ENCODE assay signal across 9 mouse cellular contexts in the genomic region with DNA sequence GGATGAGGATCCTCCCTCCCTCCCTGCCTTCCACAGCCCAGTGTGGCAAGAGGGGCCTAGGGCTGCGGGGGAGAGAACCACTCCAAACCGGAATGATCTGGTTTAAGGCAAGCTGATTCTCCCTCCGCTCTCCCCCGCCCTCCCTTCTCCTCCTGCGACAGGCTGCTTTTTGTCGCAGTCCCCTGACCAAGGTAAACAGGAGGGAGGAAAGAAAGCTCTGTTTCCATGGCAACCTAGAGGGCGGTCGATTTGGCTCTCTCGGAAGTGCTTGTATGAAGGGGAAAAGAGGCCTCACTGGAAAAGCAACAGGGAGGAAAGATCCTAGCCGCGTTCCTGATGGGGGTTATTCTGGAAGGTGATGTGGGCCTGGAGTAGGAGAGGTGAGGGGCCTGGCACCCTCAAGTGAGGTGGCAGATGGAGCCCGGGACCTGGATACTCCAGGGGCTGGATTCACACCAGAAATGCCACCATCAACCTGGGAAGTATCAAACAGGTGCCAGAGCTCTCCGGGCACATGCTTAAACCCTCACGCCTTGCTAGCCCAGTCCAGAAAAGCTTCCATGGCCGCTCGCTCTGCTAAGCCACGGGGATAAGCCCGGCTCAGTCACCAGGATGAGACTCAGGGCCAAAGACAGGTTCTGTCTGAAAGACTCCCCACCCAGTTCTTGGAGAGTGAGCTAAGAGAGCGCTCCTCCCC. TPM values are rescaled to one million over a fixed set of nuclear protein-coding genes. Genes with fewer than 3 reads are reported as not detected.
DNase-seq lines count a peak whose midpoint lies in the region; ATAC-seq lines count a peak whose summit lies in the region.
"Had no signal": no experiment of that assay in that cellular context is flagged by ENCODE, and none has a peak within 500 bp of the region (broad histone marks: within the 10 kb centered on the region; RNA-seq: fewer than 3 reads in every experiment).

No protein-coding gene starts in this region.

- peak overlapping the region; percentile 81 for H3K4me2 ChIP-seq in intestine, embryonic 15.5 days (replicated peaks)

- peak; percentile 98 for DNase-seq in R1 (ENCODE audit: low read depth, low spot score)
- peak; percentile 93 to 95 for DNase-seq in cerebellum, postnatal 10 days
- DNase-seq in frontal cortex, postnatal 14 days (ENCODE audit: low spot score in 2 of 2) = peak; percentile 77 to 88
- DNase-seq in left cerebral cortex, adult 8-10 months (ENCODE audit: low spot score in 2 of 2) = peak; percentile 49 to 93
- DNase-seq in splenic B cell, adult 2 months (ENCODE audit: low read depth, low spot score) = peak; percentile 8
- no peak for DNase-seq in urinary bladder, adult 18-20 months (ENCODE audit: low spot score in 2 of 2)

- H3K9me3 ChIP-seq in intestine, embryonic 15.5 days = no peaks in the 10 kb centered on the region

- 20% methylated on average over 18 of the region's 19 CpGs for WGBS in intestine, embryonic 15.5 days

- H3K4me3 ChIP-seq in intestine, embryonic 15.5 days (replicated peaks) = no peak overlapping the region

- H3K4me1 ChIP-seq in intestine, embryonic 15.5 days (replicated peaks) = peaks cover 27% of the 10 kb centered on the region

- H3K27me3 ChIP-seq in intestine, embryonic 15.5 days (replicated peaks) = no peaks in the 10 kb centered on the region
- H3K27me3 ChIP-seq in splenic B cell, adult 2 months (ENCODE audit: control insufficient read depth, insufficient read depth, low read length, poor library complexity, severe bottlenecking) = no peaks in the 10 kb centered on the region

- H3K36me3 ChIP-seq in intestine, embryonic 15.5 days = no peaks in the 10 kb centered on the region
- H3K36me3 ChIP-seq in splenic B cell, adult 2 months (ENCODE audit: control insufficient read depth, insufficient read depth, low read length, poor library complexity, severe bottlenecking) = no peaks in the 10 kb centered on the region

- peak overlapping the region; percentile 17; the same call in 1 of the 2 replicates for H3K9ac ChIP-seq in intestine, embryonic 15.5 days

- H3K27ac ChIP-seq in intestine, embryonic 15.5 days = peak overlapping the region; percentile 82

- peak; percentile 77 for ATAC-seq in intestine, embryonic 15.5 days
- ATAC-seq in megakaryocyte progenitor cell, adult 5-6 weeks (replicated peaks; ENCODE audit: poor library complexity) = peak; percentile 51

RNA-seq across cellular contexts. Expression of gene Tmem209, which starts 48.7 kb away (rescaled TPM):
- polyA plus RNA-seq in intestine, embryonic 15.5 days (2015; fragmentation: Nextera tagmentation; extraction: Ambion mirVana) = 31.5 and 33.6 TPM in 2 replicates
- 10 to 100 TPM; 22.8 to 25.2 (median 24.0) TPM for total RNA-seq in left cerebral cortex, adult 8-10 months (2022)
- total RNA-seq in megakaryocyte progenitor cell, adult 5-6 weeks (2015) = 46.5 and 62.6 TPM in 2 replicates
- total RNA-seq in megakaryocyte progenitor cell, adult 5-6 weeks (2017) = 29.4 and 31.7 TPM in 2 replicates

RNA-seq across cellular contexts. Expression of gene Ssmem1, which starts 48.8 kb away (rescaled TPM):
- polyA plus RNA-seq in intestine, embryonic 15.5 days (2015; fragmentation: Nextera tagmentation; extraction: Ambion mirVana) = not detected in 2 replicates
- 1 to 10 TPM in 1 of 4 experiments, under 1 TPM in 3; 0.58 to 1.1 (median 0.86) TPM for total RNA-seq in left cerebral cortex, adult 8-10 months (2022)
- not detected in 2 replicates for total RNA-seq in megakaryocyte progenitor cell, adult 5-6 weeks (2015)
- total RNA-seq in megakaryocyte progenitor cell, adult 5-6 weeks (2017) = not detected in 2 replicates
- polyA plus RNA-seq: small intestine, adult 2 months had no signal

RNA-seq across cellular contexts. Expression of gene Klhdc10, which starts 59.2 kb away (rescaled TPM):
- 14.5 and 15.2 TPM in 2 replicates for polyA plus RNA-seq in intestine, embryonic 15.5 days (2015; fragmentation: Nextera tagmentation; extraction: Ambion mirVana)
- 100 to 1,000 TPM in 1 of 4 experiments, 10 to 100 TPM in 3; 86.0 to 101 (median 90.6) TPM for total RNA-seq in left cerebral cortex, adult 8-10 months (2022)
- 27.2 and 28.4 TPM in 2 replicates for total RNA-seq in megakaryocyte progenitor cell, adult 5-6 weeks (2015)
- total RNA-seq in megakaryocyte progenitor cell, adult 5-6 weeks (2017) = 50.8 and 69.9 TPM in 2 replicates

Comparison
In these comparisons a context has a peak if more than half of its experiments do, and no peak if none do; other contexts are left out.
1. DNase-seq: peak in R1 (single experiment), cerebellum, postnatal 10 days (2 of 2), frontal cortex, postnatal 14 days (2 of 2), left cerebral cortex, adult 8-10 months (2 of 2) and splenic B cell, adult 2 months (single experiment); none in urinary bladder, adult 18-20 months (0 of 2).